Mouse (Mus musculus) frontal cortex, adult 2 months (tissue): ENCODE data around the gene 4931429L15Rik. TPM values are rescaled to one million over a fixed set of nuclear protein-coding genes. Genes with fewer than 3 reads are reported as not detected.
"Not testable (repeated sequence)": the region's sequence is repeated elsewhere in the genome, so short reads cannot be mapped to it uniquely, and the experiment has no call there.

ENCODE experiments used
- DNase-seq, 2 experiments: peaks; one replicate each; pipeline ENCODE4 v3.0.0; 2022; ENCODE audit warnings: low spot score in 1 of 2; ENCODE audit errors: extremely low spot score in 1 of 2
- polyA plus RNA-seq: library from polyadenylated mRNA; depleted of rRNA; stranded (reverse); fragments of >200 nt; gene quantifications from 2 replicates; pipeline ENCODE4 v1.2.3, GENCODE M21; 2012; rRNA removed

Gene 4931429L15Rik
- 0.04 TPM in 1 of 2 replicates, not detected in the other for polyA plus RNA-seq

DNA sequence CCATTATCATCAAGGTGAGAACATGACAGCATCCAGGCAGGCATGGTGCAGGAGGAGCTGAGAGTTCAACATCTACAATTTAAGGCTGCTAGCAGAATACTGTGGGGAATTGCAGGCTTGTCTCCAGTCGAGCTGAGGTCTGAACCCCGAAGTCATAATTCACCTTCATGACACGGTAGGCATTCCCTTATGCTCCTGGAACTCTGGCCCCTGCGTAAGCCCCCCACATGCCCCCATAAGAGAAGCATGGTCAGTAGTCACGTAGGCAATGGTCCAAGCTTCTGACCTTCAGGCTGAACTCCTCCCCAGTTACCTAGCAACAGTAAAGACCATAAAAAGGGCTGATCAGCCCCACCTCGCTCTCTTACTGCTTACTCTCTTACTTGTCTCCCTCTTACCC is at the start of gene 4931429L15Rik:
Gene 4931429L15Rik (minus strand): TSS at position 101 of the 400 bp plus-strand sequence.
- DNase-seq = not testable (repeated sequence)

DNA sequence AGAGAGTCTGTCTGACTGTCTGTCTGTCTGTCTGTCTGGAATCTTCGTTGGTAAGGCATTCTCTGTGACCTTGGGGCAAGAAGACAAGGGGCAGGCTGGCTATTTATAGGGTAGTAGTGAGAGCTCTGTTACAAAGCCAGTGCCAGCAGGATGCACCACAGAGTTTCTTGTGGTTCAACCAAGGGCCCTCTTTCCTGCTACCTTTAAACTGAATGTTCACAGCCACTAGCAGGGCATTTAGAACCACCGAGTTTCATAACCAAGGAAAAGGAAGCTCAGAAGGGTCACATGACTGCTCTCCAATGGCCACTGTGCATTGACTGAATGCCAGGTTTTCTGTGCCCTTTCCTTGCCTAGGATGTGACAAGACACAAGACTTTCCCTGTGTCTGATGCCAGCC is 42.7 kb upstream of the 4931429L15Rik start:
- no peak for DNase-seq

DNA sequence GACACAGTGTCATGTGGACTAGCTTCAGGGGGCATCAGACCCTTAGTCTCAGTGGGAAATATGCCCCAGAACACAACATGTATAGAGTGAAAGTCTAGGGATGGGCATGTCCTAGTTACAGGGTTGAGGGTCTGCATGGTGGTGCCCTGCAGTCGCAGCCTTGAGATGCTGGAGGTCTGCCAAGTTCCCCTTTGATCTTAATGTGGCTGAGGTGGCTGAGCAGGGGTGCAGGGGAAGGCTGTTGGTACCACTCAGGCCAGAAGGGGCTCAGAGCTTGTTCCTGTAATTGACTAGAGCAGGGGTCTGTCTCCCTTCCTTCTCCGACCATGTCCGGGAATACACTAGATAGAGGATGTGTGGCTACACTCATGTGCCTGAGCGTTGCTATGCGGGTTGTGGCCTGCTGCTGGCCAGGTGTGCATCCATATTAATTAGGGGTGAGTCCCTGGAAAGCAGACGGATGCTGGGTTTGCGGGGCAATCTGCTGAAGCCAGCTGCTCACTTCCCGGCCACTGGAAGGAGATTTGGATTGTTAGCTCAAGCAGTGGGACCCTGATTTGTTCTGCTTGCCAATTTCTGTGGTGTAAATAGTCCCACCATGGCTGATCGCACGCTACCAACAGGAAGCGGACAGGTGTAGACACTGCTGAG is 41.8 kb upstream of the 4931429L15Rik start:
- no peak for DNase-seq

DNA sequence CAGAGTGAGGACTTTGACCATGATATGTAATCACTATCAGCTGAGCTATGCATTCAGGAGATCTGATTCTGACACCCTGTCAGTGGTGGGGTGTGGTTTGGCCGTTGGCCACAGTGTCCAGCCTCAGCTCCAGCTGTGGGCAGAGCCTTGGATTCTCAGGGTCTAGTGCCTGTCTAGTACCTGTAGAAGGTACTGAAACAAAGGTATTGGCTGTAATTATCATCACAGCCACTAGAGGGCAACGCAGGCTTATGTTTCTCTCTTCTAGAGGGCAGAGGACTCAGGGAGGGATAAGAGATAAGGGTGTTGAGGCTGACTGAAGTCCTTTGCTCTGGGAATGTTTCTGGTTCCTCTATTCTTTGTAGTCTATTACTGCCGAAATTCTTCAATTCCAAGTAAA is 34.2 kb upstream of the 4931429L15Rik start:
- peak in 1 of 2 experiments; percentile 92 for DNase-seq

DNA sequence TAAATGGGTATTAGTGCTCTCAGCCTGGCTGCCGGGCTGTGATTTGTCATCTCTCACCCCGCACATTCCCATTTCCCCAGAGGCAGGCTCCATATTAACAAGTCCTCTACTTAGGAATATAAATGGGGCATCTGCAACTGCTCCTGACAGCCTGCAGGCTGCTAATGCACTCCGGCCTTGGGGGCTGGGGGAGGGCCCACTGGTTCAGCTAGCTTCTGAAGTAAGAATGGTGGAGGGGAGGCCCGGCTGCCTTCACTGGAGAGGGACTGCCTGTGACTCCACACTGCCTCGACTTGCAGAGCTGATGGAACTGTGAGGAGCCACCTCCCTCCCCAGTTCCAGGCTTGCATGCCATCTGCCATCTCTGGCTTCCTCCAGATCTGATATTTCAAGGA is 33.5 kb upstream of the 4931429L15Rik start:
- peak in 1 of 2 experiments; percentile 34 for DNase-seq

DNA sequence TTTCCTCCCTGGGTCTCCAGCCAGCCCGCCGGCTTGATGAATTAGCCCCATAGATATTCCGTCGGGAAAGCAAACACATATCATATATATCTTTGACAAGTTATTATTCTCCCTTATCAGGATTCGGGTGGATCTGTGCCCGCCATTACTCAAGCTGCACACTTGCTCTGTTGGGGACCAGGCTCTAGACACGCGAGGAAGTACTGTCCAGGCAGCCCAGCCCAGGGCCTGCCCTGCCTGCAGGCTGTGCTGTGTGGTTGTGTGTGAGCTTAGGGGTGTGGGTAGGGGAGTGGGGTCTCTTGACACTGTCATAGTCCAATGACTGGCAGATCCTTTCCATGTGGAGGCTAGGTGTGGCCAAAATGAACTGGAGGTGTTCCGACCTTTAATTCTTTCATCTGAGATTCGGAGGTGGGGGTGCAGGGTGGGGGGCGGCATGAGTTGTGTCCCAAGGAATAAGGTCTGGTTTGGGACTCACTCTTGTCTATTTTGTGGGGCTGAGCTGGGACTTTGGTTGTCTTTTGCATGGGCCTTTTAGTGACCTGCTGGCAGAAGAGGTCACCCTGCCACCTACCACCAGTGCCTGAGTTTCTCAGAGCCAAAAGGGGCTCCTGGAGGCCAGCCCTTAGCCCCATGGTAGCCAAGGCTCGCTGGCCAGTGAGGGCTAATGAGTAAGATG is 33.0 kb upstream of the 4931429L15Rik start:
- no peak for DNase-seq

DNA sequence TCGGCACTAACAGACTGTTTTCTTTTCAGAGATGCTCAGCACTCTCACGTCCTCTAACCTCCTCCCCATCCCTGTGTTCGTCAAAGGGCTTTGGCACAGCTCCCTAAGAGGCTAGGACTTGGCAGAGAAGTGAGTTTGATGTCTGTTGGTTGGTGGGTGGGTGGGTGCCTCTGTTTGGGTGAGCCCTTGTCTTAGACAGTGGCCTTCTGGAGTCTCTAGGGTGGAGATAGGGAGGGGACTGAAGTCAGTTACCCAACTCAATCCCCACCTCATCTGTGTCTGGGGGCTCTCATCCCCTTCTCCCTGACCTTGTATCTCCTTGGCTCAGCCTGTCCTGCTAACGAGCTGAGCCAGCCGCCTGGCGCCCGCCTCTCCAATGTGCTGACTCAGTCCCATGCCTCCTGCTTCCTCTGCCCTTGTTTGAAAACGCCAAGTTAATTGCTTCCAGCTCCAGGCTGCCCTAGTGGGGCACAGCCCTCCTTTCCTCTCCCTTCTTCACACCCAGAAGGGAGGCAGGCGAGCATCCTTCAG is 30.7 kb upstream of the 4931429L15Rik start:
- peak in 1 of 2 experiments; percentile 67 for DNase-seq

DNA sequence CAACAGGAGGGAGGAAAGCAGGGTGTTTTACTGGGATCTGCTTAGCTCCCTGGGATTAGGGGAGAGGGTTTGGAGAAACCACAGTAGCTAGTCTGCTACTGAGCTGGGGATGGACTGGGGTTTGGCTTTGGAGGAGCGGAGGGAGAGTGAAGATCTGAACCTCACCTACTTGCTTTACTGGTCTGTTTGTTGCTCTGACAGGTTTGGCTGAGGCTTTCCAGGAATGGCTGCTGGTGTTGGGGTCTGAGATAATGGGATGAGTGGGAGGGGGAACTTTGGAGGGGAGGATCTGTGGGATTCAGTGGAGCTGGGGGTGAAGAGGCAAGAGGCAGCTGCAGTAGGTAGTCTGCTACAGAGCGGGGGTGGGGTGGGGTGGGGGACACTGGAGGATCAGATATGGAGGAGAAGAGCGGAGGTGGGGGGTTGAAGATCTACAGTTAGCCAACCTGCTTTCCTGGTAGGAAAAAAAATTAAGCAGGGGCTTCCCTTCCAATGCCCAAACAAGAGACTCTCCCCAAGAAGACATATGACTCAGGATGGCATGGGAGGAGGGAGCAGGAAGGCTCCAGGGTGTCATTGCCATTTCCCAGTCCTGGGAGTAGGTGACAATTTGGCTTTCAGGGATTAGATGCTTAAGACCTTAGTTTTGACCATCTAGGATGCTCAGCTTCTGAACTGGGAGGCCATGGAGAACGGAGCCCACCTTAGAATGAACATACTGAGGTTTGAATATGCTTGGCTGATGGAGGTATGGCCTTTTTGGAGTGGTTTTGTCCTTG is 26.3 kb upstream of the 4931429L15Rik start:
- no peak for DNase-seq

DNA sequence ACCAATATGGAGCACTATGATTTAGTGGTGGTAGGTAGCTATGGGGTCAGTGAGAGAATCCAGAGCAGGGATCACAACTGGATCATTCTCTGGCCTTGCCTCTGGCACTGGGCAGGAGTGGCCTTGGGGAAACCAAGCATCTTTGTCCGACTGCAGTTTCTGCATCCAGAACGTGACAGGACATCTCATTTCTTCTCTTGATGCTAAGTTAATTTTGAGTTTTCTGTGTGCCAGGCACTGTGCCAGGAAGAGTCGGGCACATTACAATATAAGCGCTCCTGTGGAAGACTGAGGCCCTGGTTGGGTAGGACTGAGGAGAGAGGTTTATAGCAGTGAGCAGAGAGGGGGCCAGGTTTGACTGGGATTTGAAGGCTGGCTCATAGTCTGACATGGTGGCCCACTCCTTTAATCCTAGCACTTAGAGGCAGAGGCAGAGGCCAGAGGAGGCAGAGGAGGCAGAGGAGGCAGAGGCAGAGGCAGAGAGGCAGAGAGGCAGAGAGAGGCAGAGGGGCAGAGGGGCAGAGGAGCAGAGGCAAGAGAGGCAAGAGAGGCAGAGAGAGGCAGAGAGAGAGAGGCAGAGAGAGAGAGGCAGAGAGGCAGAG is 19.4 kb upstream of the 4931429L15Rik start:
- DNase-seq = no peak

DNA sequence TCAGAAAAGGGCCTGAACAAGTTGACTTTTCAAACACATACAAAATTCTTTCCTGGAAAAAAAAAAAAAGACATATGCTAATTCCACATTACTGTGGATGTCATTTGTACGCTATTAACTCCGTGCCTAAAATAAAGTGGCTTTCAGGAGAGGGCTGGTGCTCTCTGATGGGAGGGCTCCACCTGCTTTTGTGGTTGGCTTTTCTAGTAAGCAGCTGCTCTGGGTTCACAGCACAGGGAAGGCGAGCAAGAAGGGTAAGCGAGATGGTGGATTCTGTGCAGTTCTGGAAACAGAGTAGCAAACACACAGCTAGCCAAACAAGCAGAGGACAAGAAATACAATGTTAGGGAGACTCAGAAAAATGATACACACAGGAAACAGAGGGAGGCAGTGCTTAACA is 18.6 kb upstream of the 4931429L15Rik start:
- no peak for DNase-seq

DNA sequence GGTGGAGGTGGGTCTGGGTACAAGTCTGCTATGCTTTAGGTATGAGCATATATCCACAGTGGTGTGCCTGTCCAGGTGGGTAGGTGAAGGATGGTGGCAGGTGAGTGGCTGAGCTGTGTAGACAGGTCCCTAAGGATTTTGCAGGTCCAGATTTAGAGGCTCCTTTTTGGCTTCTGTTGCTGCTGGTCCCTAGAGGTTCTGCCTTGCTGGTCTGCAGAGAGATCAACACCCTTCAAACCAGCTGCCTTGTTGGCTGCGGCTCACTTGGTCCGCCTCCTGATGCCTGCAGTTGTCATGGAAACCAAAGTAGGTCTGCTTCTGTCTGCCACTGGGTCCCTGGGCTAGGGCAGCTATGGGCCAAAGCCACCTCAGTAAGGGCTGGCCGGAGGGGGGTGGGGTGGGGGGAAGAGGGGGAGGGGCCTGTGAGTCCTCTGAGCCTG is 18.1 kb upstream of the 4931429L15Rik start:
- DNase-seq = peak in 1 of 2 experiments; percentile 71

DNA sequence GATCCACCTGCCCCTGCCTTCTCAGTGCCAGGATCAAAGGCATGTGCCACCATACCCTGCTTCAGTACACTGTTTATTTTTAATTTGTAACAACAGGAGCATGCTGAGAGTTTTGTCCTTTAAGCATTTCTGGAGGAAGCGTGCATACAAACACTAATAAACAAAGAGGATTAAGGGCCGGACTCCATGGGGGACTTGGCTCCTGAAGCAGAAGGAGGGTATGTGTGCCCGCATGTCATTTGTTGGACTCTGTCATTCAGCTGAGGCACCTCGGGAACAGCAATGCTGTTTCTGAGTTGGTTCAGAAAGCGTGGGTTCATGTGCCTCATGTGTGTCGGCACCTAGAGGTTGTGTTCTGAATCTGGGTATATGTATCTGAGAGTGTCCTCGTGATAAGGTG is 17.5 kb upstream of the 4931429L15Rik start:
- DNase-seq = no peak

DNA sequence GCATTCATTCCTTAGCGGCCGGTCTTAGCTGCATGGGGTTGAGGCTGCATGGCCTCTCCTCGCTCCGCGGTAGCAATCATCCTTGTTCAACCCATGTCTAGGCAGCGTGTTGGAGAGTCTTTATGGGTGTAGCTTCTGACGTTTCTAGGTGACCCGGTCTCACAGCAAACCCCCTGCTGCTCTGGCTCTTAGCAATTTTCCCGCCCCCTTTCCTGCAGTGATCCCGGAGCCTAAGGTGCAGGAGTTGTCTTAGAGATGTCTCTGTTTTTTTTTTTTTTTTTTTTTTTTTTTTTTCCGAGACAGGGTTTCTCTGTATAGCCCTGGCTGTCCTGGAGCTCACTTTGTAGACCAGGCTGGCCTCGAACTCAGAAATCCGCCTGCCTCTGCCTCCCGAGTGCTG is 16.5 kb upstream of the 4931429L15Rik start:
- not testable (repeated sequence) for DNase-seq

DNA sequence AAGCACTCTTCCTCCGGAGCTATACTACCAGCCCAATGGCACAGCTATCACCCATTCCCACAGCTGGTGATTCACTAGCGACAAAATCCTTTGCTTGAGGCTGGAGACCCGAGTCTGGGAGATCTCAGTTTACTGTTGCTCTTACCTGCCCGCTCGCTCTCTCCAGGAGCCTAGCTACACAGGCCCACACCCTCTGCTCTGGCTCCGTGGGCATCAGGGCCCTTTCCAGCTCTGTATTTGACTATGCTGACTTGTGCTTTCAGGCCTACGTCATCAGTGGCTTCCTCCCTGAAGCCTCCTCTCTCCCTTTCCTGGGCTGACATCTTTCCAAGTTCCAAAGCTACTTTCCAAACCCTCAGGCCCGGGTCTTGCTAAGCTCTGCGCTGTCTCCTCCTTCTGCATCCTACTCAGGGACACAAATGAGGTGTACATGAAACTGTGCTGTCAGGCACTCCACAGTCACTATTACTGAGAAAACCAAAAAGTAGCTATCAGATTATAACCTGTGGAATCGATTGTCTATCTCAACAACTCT is 15.7 kb upstream of the 4931429L15Rik start:
- DNase-seq = no peak

DNA sequence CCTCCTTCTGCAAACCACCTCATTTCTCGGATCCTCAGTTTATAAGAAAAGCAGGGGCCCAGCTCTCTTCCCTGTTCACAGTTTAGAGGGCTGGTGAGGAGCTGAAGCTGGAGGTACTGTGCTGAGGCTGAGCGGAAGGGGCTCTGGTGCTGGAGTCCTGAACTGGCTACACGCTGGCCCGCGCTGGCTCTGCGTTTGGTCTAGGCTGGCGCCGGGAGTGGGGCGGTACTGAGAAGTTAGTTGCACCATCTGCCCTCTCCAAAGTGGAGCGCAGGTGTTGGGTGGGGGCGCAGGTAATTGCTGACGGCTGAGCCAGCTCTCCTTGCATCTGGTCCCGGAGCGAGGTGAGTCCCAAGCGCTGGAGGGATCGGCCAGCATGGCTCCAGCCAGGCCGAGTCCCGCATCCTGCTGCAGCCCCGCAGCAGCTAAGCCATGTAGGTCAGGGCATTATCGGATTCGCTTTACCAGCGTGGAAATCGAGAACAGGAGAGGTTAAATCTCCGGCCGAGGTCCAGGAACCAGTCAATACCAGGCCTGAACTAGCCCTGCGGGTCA is 14.8 kb upstream of the 4931429L15Rik start:
- DNase-seq = no peak

DNA sequence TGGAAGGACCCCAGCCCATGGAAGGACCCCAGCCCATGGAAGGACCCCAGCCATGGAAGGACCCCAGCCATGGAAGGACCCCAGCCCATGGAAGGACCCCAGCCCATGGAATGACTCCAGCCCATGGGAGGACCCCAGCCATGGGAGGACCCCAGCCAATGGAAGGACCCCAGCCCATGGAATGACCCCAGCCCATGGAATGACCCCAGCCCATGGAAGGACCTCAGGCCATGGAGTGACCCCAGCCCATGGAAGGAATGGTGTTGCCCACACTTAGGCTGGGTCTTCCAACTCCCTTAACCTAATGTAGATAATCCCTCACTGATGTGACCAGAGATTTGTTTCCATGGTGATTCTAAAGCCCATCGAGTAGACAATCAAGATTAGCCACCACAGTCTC is 11.5 kb upstream of the 4931429L15Rik start:
- no peak for DNase-seq

DNA sequence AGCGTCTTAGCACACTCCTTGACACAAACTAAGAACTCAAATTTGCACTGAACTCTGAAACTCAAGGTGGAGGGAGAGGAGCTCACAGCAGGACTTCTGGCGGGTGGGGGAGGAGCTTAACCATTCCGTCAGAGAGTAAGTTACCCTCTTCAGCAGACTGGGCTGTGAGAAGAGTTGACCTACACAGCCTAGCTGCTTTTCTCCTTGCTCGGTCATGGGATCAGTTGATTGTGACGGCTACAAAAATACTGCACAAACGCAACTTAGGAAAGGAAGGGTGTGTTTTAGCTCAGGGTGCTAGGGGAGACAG is 10.8 kb upstream of the 4931429L15Rik start:
- DNase-seq = no peak

DNA sequence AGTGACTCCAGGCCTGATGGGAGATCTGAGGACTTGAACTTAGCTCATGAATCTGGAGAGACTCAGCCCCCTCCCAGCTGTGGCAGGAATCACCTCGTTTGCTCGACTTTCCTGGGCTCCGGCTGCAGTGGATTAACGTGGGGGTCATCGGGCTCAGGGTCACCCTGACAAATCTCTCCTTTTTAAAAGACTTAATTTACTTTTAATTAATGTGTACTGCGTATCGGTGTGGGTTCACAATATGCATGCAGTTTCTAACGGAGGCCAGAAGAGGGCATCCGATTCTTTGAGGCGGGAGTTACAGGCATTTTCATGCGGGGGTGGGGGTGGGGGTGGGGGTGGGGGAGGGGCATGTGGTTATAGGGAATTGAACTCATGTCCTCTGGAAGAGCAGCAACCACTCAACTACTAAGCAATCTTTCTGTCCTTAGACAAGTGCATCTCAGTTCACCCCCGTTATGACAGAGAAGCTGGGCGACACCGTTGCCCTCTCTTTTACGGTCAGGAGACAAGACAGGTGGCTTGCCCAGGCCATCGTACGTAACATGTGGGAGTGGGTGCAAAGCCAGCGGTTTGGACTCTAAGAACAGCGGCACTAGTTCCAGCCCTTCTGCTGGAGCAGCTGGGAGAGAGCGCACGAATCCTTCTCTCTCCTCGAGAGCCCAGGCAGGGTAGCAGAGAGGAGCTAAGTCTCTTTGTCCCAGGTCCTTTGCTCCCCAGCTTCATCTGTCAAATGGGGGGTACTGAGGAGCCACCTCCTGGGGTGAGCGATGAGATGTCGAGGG is 10.2 kb upstream of the 4931429L15Rik start:
- no peak for DNase-seq

DNA sequence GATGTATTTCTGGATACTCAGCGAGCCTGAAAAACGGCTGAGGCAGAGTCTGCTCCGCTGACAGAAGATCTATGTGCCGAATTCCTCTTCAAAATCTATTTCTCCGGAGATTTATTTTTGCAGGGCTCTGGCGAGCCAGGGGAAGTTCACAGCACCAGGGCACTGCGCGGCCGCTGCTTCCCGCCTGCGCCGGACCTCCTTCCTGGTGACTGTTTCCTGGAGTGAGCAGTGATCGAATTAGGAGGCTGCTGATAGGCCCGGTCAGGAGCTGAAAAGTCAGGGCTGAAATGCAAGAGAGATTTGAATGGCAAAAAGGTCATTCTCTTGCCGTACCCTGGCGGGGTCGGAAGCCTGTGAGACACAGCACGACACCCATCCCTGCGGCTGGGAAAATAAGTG is 9.5 kb upstream of the 4931429L15Rik start:
- DNase-seq = no peak
